ENCODE assay signal across 9 mouse cellular contexts in genomic region chr11:115904956-115905790, GRCm38 (mm10). TPM values are rescaled to one million over a fixed set of nuclear protein-coding genes. Genes with fewer than 3 reads are reported as not detected.
DNase-seq lines count a peak whose midpoint lies in the region; ATAC-seq and TF ChIP-seq lines count a peak whose summit lies in the region.
"Had no signal": no experiment of that assay in that cellular context is flagged by ENCODE, and none has a peak within 500 bp of the region (broad histone marks: within the 10 kb centered on the region; RNA-seq: fewer than 3 reads in every experiment).

No protein-coding gene starts in this region.

- no peaks in the 10 kb centered on the region for H3K9me3 ChIP-seq in heart, embryonic 13.5 days
- no peaks in the 10 kb centered on the region for H3K9me3 ChIP-seq in CH12.LX (replicated peaks; ENCODE audit: low read length)
- no peaks in the 10 kb centered on the region for H3K9me3 ChIP-seq in hindbrain, embryonic 12.5 days (replicated peaks)
- H3K9me3 ChIP-seq in liver, embryonic 11.5 days (ENCODE audit: control insufficient read depth, low read length): no peaks in the 10 kb centered on the region
- H3K9me3 ChIP-seq: G1E had no signal

- TF ChIP-seq CTCF in CH12.LX (conservative IDR thresholded peaks at IDR 0.05 in 1 of 2, IDR thresholded peaks at IDR 0.05 in 1 of 2; ENCODE audit: low read depth in 2 of 2, low read length in 2 of 2): peak in 1 of 2 experiments; percentile 80; a peak in 2 of 4 replicates

- no peak overlapping the region for H3K4me2 ChIP-seq in heart, embryonic 13.5 days
- H3K4me2 ChIP-seq in CH12.LX (ENCODE audit: insufficient read depth, low read depth, poor library complexity, severe bottlenecking): peak overlapping the region; percentile 14
- no peak overlapping the region for H3K4me2 ChIP-seq in hindbrain, embryonic 12.5 days (replicated peaks)
- H3K4me2 ChIP-seq in liver, embryonic 11.5 days: peak overlapping the region; percentile 81

- dilution Hi-C loops in CH12.LX (cut with MboI; ENCODE audit: extremely low pct_ligation_motif_present, extremely low pct_unique_long_range_greater_than_20kb, low sequenced_read_pairs): no loop called here

- peak overlapping the region; percentile 65 for H3K9ac ChIP-seq in heart, embryonic 13.5 days
- no peak overlapping the region for H3K9ac ChIP-seq in CH12.LX (ENCODE audit: insufficient read depth, low read depth)
- 0 out of 2 replicates have a peak overlapping the region, but pooled peaks have one; percentile 25 for H3K9ac ChIP-seq in hindbrain, embryonic 12.5 days
- H3K9ac ChIP-seq in liver, embryonic 11.5 days (ENCODE audit: low read depth, low read length): peak overlapping the region; percentile 80

- no peak for TF ChIP-seq POLR2A in CH12.LX (IDR thresholded peaks at IDR 0.05; ENCODE audit: low read depth, low read length)

- H3K79me2 ChIP-seq in CH12.LX (replicated peaks; ENCODE audit: control insufficient read depth, extremely low read depth, insufficient read depth, poor library complexity, severe bottlenecking): no peaks in the 10 kb centered on the region

- in situ Hi-C loops in CH12.LX (cut with MboI; ENCODE audit: low pct_ligation_motif_present, low pct_unique_long_range_greater_than_20kb, low sequenced_read_pairs): no loop called here

- H3K4me3 ChIP-seq in heart, embryonic 13.5 days: no peak overlapping the region
- peak overlapping the region in 2 of 3 experiments; percentile 16 to 22 for H3K4me3 ChIP-seq in CH12.LX (replicated peaks in 1 of 3; ENCODE audit: low read depth in 2 of 3, low read length in 2 of 3, poor library complexity in 1 of 3)
- H3K4me3 ChIP-seq in hindbrain, embryonic 12.5 days: no peak overlapping the region
- no peak overlapping the region for H3K4me3 ChIP-seq in liver, embryonic 11.5 days (ENCODE audit: low read depth, low read length)

- peak overlapping the region; percentile 99 for H3K27ac ChIP-seq in heart, embryonic 13.5 days (replicated peaks)
- H3K27ac ChIP-seq in CH12.LX (ENCODE audit: insufficient read depth, low read depth): peak overlapping the region; percentile 47
- H3K27ac ChIP-seq in hindbrain, embryonic 12.5 days: no peak overlapping the region
- H3K27ac ChIP-seq in liver, embryonic 11.5 days (ENCODE audit: low read depth, low read length): peak overlapping the region; percentile 100

- H3K4me1 ChIP-seq in heart, embryonic 13.5 days: peaks cover 65% of the 10 kb centered on the region
- H3K4me1 ChIP-seq in CH12.LX (ENCODE audit: control insufficient read depth in 1 of 2, insufficient read depth in 2 of 2): peaks cover 25 to 70% of the 10 kb centered on the region in 2 experiments
- peaks cover 28% of the 10 kb centered on the region for H3K4me1 ChIP-seq in hindbrain, embryonic 12.5 days
- H3K4me1 ChIP-seq in liver, embryonic 11.5 days (replicated peaks; ENCODE audit: control insufficient read depth, insufficient read depth, low read length): peaks cover 59% of the 10 kb centered on the region

- no peaks in the 10 kb centered on the region for H3K27me3 ChIP-seq in heart, embryonic 13.5 days (replicated peaks)
- no peaks in the 10 kb centered on the region for H3K27me3 ChIP-seq in CH12.LX (replicated peaks)
- no peaks in the 10 kb centered on the region for H3K27me3 ChIP-seq in hindbrain, embryonic 12.5 days
- H3K27me3 ChIP-seq in liver, embryonic 11.5 days (replicated peaks; ENCODE audit: control insufficient read depth, insufficient read depth, low read length): no peaks in the 10 kb centered on the region

- H3K36me3 ChIP-seq in heart, embryonic 13.5 days: peaks cover 39% of the 10 kb centered on the region
- peaks cover 10 to 72% of the 10 kb centered on the region in 2 experiments for H3K36me3 ChIP-seq in CH12.LX (replicated peaks in 1 of 2; ENCODE audit: control insufficient read depth in 1 of 2, insufficient read depth in 1 of 2, low read length in 1 of 2)
- peaks cover 11% of the 10 kb centered on the region; the same call in 1 of the 2 replicates for H3K36me3 ChIP-seq in hindbrain, embryonic 12.5 days
- H3K36me3 ChIP-seq in liver, embryonic 11.5 days (ENCODE audit: control insufficient read depth, insufficient read depth, low read length): peaks cover 5% of the 10 kb centered on the region; the same call in 1 of the 2 replicates

- TF ChIP-seq RAD21 in CH12.LX (IDR thresholded peaks at IDR 0.05; ENCODE audit: low read depth, low read length): peak; percentile 64

- peak; percentile 71 for TF ChIP-seq EP300 in CH12.LX (IDR thresholded peaks at IDR 0.05; ENCODE audit: low read length)

- DNase-seq in heart, adult 18-20 months: no peak
- peak; percentile 87 for DNase-seq in CH12.LX (ENCODE audit: extremely low read depth)
- no peak for DNase-seq in liver, embryonic 11.5 days (ENCODE audit: low spot score)
- peak; percentile 50 for DNase-seq in urinary bladder, adult 2 months (ENCODE audit: low spot score)
- DNase-seq in T-cell, adult 2 months (ENCODE audit: low spot score): no peak

- WGBS in heart, embryonic 13.5 days: 48% methylated on average over 16 of the region's 16 CpGs
- 46% methylated on average over 16 of the region's 16 CpGs for WGBS in hindbrain, embryonic 12.5 days
- WGBS in liver, embryonic 11.5 days: 68% methylated on average over 16 of the region's 16 CpGs

- ATAC-seq in heart, embryonic 13.5 days (ENCODE audit: extremely low read depth, insufficient number of reproducible peaks, low FRiP score, low TSS enrichment): no peak
- no peak for ATAC-seq in hindbrain, embryonic 12.5 days (ENCODE audit: low FRiP score)
- no peak for ATAC-seq in liver, embryonic 11.5 days (replicated peaks; ENCODE audit: low FRiP score)
- ATAC-seq in inflammation-experienced regulatory T-cells, adult 6 months: no peak

TF ChIP-seq in CH12.LX, 34 proteins besides CTCF, POLR2A, EP300 and RAD21 (continues in another document):
- peak; percentile 81; the same call in 1 of the 2 replicates for TF ChIP-seq MAZ (IDR thresholded peaks at IDR 0.05; ENCODE audit: low read depth, low read length)
- peak; percentile 43; the same call in 1 of the 2 replicates for TF ChIP-seq MXI1 (IDR thresholded peaks at IDR 0.05; ENCODE audit: low read depth, low read length)

RNA-seq across cellular contexts. Expression of gene Smim5, which starts 5.4 kb away (rescaled TPM):
- polyA plus RNA-seq in heart, embryonic 13.5 days (2015; fragmentation: Nextera tagmentation; extraction: Ambion mirVana): 20.0 and 24.2 TPM in 2 replicates
- 1 to 10 TPM; 8.2 to 8.8 TPM for total RNA-seq in heart, adult 18-20 months (2021)
- total RNA-seq in CH12.LX (2012; rRNA removed) (0.42 and 0.46 TPM in 2 replicates), CH12.LX (2014; rRNA removed) (0.98 and 1.6 TPM in 2 replicates)
- polyA plus RNA-seq in CH12.LX (2012; ENCODE audit: insufficient read length, low read depth): 1.4 and 2.3 TPM in 2 replicates
- polyA plus RNA-seq in hindbrain, embryonic 12.5 days (2016; fragmentation: Nextera tagmentation; extraction: Ambion mirVana): 2.3 and 4.2 TPM in 2 replicates
- polyA plus RNA-seq in liver, embryonic 11.5 days (2014; fragmentation: Nextera tagmentation; extraction: Ambion mirVana): 39.5 and 45.9 TPM in 2 replicates
- polyA plus RNA-seq in urinary bladder, adult 2 months (2012; rRNA removed): 7.0 and 10.4 TPM in 2 replicates
- 1 to 10 TPM in 2 of 3 experiments, under 1 TPM in 1; 0.40 to 1.4 (median 1.1) TPM for polyA plus RNA-seq in inflammation-experienced regulatory T-cells, adult 6 months (2017; shearing (Covaris generic))

RNA-seq across cellular contexts. Expression of gene Smim6, which starts 6.6 kb away (rescaled TPM):
- polyA plus RNA-seq in heart, embryonic 13.5 days (2015; fragmentation: Nextera tagmentation; extraction: Ambion mirVana): 1.4 TPM in 2 replicates
- total RNA-seq in heart, adult 18-20 months (2021): not detected
- total RNA-seq in CH12.LX (2012; rRNA removed) (0.21 and 0.29 TPM in 2 replicates), CH12.LX (2014; rRNA removed) (not detected in 2 replicates)
- 0.56 and 0.59 TPM in 2 replicates for polyA plus RNA-seq in CH12.LX (2012; ENCODE audit: insufficient read length, low read depth)
- polyA plus RNA-seq in hindbrain, embryonic 12.5 days (2016; fragmentation: Nextera tagmentation; extraction: Ambion mirVana): 1.3 TPM in 2 replicates
- 3.5 and 3.6 TPM in 2 replicates for polyA plus RNA-seq in liver, embryonic 11.5 days (2014; fragmentation: Nextera tagmentation; extraction: Ambion mirVana)
- polyA plus RNA-seq in urinary bladder, adult 2 months (2012; rRNA removed): 16.9 and 17.8 TPM in 2 replicates
- polyA plus RNA-seq in inflammation-experienced regulatory T-cells, adult 6 months (2017; shearing (Covaris generic)): 1 to 10 TPM; 2.7 to 5.1 (median 4.3) TPM
- polyA plus RNA-seq: G1E had no signal

RNA-seq across cellular contexts. Expression of gene Sap30bp, which starts 27.9 kb away (rescaled TPM):
- 23.3 and 24.8 TPM in 2 replicates for polyA plus RNA-seq in heart, embryonic 13.5 days (2015; fragmentation: Nextera tagmentation; extraction: Ambion mirVana)
- 10 to 100 TPM; 19.0 to 19.9 TPM for total RNA-seq in heart, adult 18-20 months (2021)
- total RNA-seq in CH12.LX (2012; rRNA removed) (72.2 and 83.6 TPM in 2 replicates), CH12.LX (2014; rRNA removed) (256 and 275 TPM in 2 replicates)
- 167 and 219 TPM in 2 replicates for polyA plus RNA-seq in CH12.LX (2012; ENCODE audit: insufficient read length, low read depth)
- 51.0 and 54.4 TPM in 2 replicates for polyA plus RNA-seq in hindbrain, embryonic 12.5 days (2016; fragmentation: Nextera tagmentation; extraction: Ambion mirVana)
- polyA plus RNA-seq in liver, embryonic 11.5 days (2014; fragmentation: Nextera tagmentation; extraction: Ambion mirVana): 36.5 and 39.9 TPM in 2 replicates
- polyA plus RNA-seq in urinary bladder, adult 2 months (2012; rRNA removed): 31.6 and 33.7 TPM in 2 replicates
- 10 to 100 TPM; 35.6 to 55.2 (median 39.2) TPM for polyA plus RNA-seq in inflammation-experienced regulatory T-cells, adult 6 months (2017; shearing (Covaris generic))

RNA-seq across cellular contexts. Expression of gene Recql5, which starts 28.1 kb away (rescaled TPM):
- polyA plus RNA-seq in heart, embryonic 13.5 days (2015; fragmentation: Nextera tagmentation; extraction: Ambion mirVana): 11.6 and 12.7 TPM in 2 replicates
- total RNA-seq in heart, adult 18-20 months (2021): 1 to 10 TPM; 7.5 to 7.8 TPM
- 30.9 and 31.0 TPM in 2 replicates for total RNA-seq in CH12.LX (2012; rRNA removed)
- 21.8 and 22.8 TPM in 2 replicates for total RNA-seq in CH12.LX (2014; rRNA removed)
- 38.9 and 43.3 TPM in 2 replicates for polyA plus RNA-seq in CH12.LX (2012; ENCODE audit: insufficient read length, low read depth)
- polyA plus RNA-seq in hindbrain, embryonic 12.5 days (2016; fragmentation: Nextera tagmentation; extraction: Ambion mirVana): 31.8 and 34.7 TPM in 2 replicates
- polyA plus RNA-seq in liver, embryonic 11.5 days (2014; fragmentation: Nextera tagmentation; extraction: Ambion mirVana): 19.8 and 22.9 TPM in 2 replicates
- 26.4 and 29.5 TPM in 2 replicates for polyA plus RNA-seq in urinary bladder, adult 2 months (2012; rRNA removed)
- 10 to 100 TPM; 18.2 to 30.3 (median 23.7) TPM for polyA plus RNA-seq in inflammation-experienced regulatory T-cells, adult 6 months (2017; shearing (Covaris generic))

RNA-seq across cellular contexts. Expression of gene Myo15b, which starts 47.0 kb away (rescaled TPM):
- 0.17 and 0.27 TPM in 2 replicates for polyA plus RNA-seq in heart, embryonic 13.5 days (2015; fragmentation: Nextera tagmentation; extraction: Ambion mirVana)
- not detected for total RNA-seq in heart, adult 18-20 months (2021)
- total RNA-seq in CH12.LX (2012; rRNA removed) (0.17 and 0.21 TPM in 2 replicates), CH12.LX (2014; rRNA removed) (not detected in 2 replicates)
- polyA plus RNA-seq in CH12.LX (2012; ENCODE audit: insufficient read length, low read depth): 0.43 and 0.72 TPM in 2 replicates
- 0.05 and 0.12 TPM in 2 replicates for polyA plus RNA-seq in hindbrain, embryonic 12.5 days (2016; fragmentation: Nextera tagmentation; extraction: Ambion mirVana)
- polyA plus RNA-seq in liver, embryonic 11.5 days (2014; fragmentation: Nextera tagmentation; extraction: Ambion mirVana): 0.56 and 0.89 TPM in 2 replicates
- 0.44 and 0.65 TPM in 2 replicates for polyA plus RNA-seq in urinary bladder, adult 2 months (2012; rRNA removed)
- polyA plus RNA-seq in inflammation-experienced regulatory T-cells, adult 6 months (2017; shearing (Covaris generic)): not detected

Comparison
In these comparisons a context has a peak if more than half of its experiments do, and no peak if none do; other contexts are left out.
1. H3K4me2 ChIP-seq: peak in CH12.LX (single experiment) and liver, embryonic 11.5 days (single experiment); none in heart, embryonic 13.5 days (single experiment) and hindbrain, embryonic 12.5 days (single experiment).
2. H3K4me3 ChIP-seq: peak in CH12.LX (2 of 3); none in heart, embryonic 13.5 days (single experiment), hindbrain, embryonic 12.5 days (single experiment) and liver, embryonic 11.5 days (single experiment).
3. DNase-seq: peak in CH12.LX (single experiment) and urinary bladder, adult 2 months (single experiment); none in heart, adult 18-20 months (0 of 2), liver, embryonic 11.5 days (single experiment) and T-cell, adult 2 months (single experiment).